8 mouse cellular contexts compared by ENCODE assay signal in genomic region chr7:65319047-65319725, GRCm38 (mm10).
DNase-seq lines count a peak whose midpoint lies in the region; ATAC-seq lines count a peak whose summit lies in the region.

No protein-coding gene starts in this region.

- no peaks in the 10 kb centered on the region for H3K4me1 ChIP-seq in liver, embryonic 13.5 days (replicated peaks)
- no peaks in the 10 kb centered on the region for H3K4me1 ChIP-seq in neural tube, embryonic 14.5 days (ENCODE audit: control insufficient read depth, insufficient read depth, low read length)

- 0 out of 2 replicates have a peak, but pooled peaks cover 8% of the 10 kb centered on the region for H3K36me3 ChIP-seq in liver, embryonic 13.5 days
- peaks cover 10% of the 10 kb centered on the region for H3K36me3 ChIP-seq in neural tube, embryonic 14.5 days (ENCODE audit: control insufficient read depth, insufficient read depth, low read length)

- H3K27ac ChIP-seq in liver, embryonic 13.5 days, result no peak overlapping the region
- no peak overlapping the region for H3K27ac ChIP-seq in neural tube, embryonic 14.5 days (ENCODE audit: low read depth, low read length)

- H3K9ac ChIP-seq in liver, embryonic 13.5 days, result no peak overlapping the region
- no peak overlapping the region for H3K9ac ChIP-seq in neural tube, embryonic 14.5 days (replicated peaks; ENCODE audit: low read depth, low read length)

- no peak overlapping the region for H3K4me3 ChIP-seq in liver, embryonic 13.5 days (replicated peaks)
- H3K4me3 ChIP-seq in neural tube, embryonic 14.5 days (ENCODE audit: low read depth, low read length), result no peak overlapping the region

- H3K9me3 ChIP-seq in liver, embryonic 13.5 days (replicated peaks), result no peaks in the 10 kb centered on the region
- H3K9me3 ChIP-seq in neural tube, embryonic 14.5 days (ENCODE audit: control insufficient read depth, low read length), result no peaks in the 10 kb centered on the region

- ATAC-seq in CD4-positive, CD25-positive, alpha-beta regulatory T cell, adult 4 months, result peak; percentile 62
- no peak for ATAC-seq in liver, embryonic 13.5 days (ENCODE audit: low read depth)
- ATAC-seq in neural tube, embryonic 14.5 days (ENCODE audit: low read depth), result peak; percentile 88

- WGBS in liver, embryonic 13.5 days (ENCODE audit: insufficient replicate concordance), result 47% methylated on average over 5 of the region's 5 CpGs
- 76% methylated on average over 5 of the region's 5 CpGs for WGBS in neural tube, embryonic 14.5 days

- H3K4me2 ChIP-seq in liver, embryonic 13.5 days, result no peak overlapping the region
- H3K4me2 ChIP-seq in neural tube, embryonic 14.5 days (ENCODE audit: low read depth, low read length), result no peak overlapping the region

- H3K27me3 ChIP-seq in liver, embryonic 13.5 days, result no peaks in the 10 kb centered on the region
- H3K27me3 ChIP-seq in neural tube, embryonic 14.5 days (ENCODE audit: control insufficient read depth, insufficient read depth, low read length), result no peaks in the 10 kb centered on the region

- DNase-seq in ZHBTc4 (ENCODE audit: low read depth, low spot score), result peak; percentile 68
- peak; percentile 26 to 81 for DNase-seq in cerebellum, postnatal 4 days (ENCODE audit: low spot score in 2 of 2)
- peak; percentile 64 for DNase-seq in gastrocnemius, postnatal 10 days
- DNase-seq in kidney, postnatal 14 days, result peak; percentile 77
- DNase-seq in liver, embryonic 13.5 days, result peak; percentile 21
- peak; percentile 27 for DNase-seq in yolk sac, embryonic 10.5 days (ENCODE audit: low spot score)

Comparison
In these comparisons a context has a peak if more than half of its experiments do, and no peak if none do; other contexts are left out.
1. DNase-seq: peak in every context shown above with its lines; median percentile 77 in kidney, postnatal 14 days; 68 in ZHBTc4; 64 in gastrocnemius, postnatal 10 days; 54 in cerebellum, postnatal 4 days; 27 in yolk sac, embryonic 10.5 days; 21 in liver, embryonic 13.5 days.